Mouse (Mus musculus): ENCODE measurements around the gene Apobec3. TPM values are rescaled to one million over a fixed set of nuclear protein-coding genes. Genes with fewer than 3 reads are reported as not detected.

Gene Apobec3
- polyA plus RNA-seq, 2 experiments, result 12.0 to 18.0 TPM

- WGBS, result 70% methylated on average over 5 of the region's 5 CpGs
- Histone ChIP-seq H3K9ac (ENCODE audit: low read depth, low read length, severe bottlenecking) (no peak overlapping the region), H3K27me3 (ENCODE audit: control insufficient read depth, insufficient read depth, low read length) (no peaks in the 10 kb centered on the region), H3K27ac (replicated peaks; ENCODE audit: low read depth, low read length) (no peak overlapping the region), H3K36me3 (ENCODE audit: control insufficient read depth, insufficient read depth, low read length) (no peaks in the 10 kb centered on the region), H3K4me3 (replicated peaks; ENCODE audit: low read length) (no peak overlapping the region), H3K9me3 (ENCODE audit: control insufficient read depth, low read length) (no peaks in the 10 kb centered on the region), H3K4me2 (replicated peaks; ENCODE audit: low read depth, low read length, severe bottlenecking) (no peak overlapping the region), H3K4me1 (ENCODE audit: control insufficient read depth, insufficient read depth, low read length) (no peaks in the 10 kb centered on the region)
- no peak for DNase-seq (ENCODE audit: low spot score)
- TF ChIP-seq POLR2A (IDR thresholded peaks at IDR 0.05; ENCODE audit: borderline replicate concordance, extremely low read depth, insufficient read depth, insufficient read length), result no peak
- no peak for ATAC-seq (ENCODE audit: low FRiP score, low read depth)
Measured at GRCm38 (mm10) chr15:79916150-79916549, 24.7 kb downstream of the Apobec3 start.

GRCm38 (mm10) chr15:79917111-79917720, 25.8 kb downstream of the Apobec3 start:
- TF ChIP-seq POLR2A (IDR thresholded peaks at IDR 0.05; ENCODE audit: borderline replicate concordance, extremely low read depth, insufficient read depth, insufficient read length), result no peak
- 91% methylated on average over 14 of the region's 14 CpGs for WGBS
- no peak overlapping the region for H3K27ac ChIP-seq (replicated peaks; ENCODE audit: low read depth, low read length)
- H3K9me3 ChIP-seq (ENCODE audit: control insufficient read depth, low read length), result no peaks in the 10 kb centered on the region
- no peak for DNase-seq (ENCODE audit: low spot score)
- H3K4me2 ChIP-seq (replicated peaks; ENCODE audit: low read depth, low read length, severe bottlenecking), result no peak overlapping the region
- ATAC-seq (ENCODE audit: low FRiP score, low read depth), result no peak
- no peaks in the 10 kb centered on the region for H3K4me1 ChIP-seq (ENCODE audit: control insufficient read depth, insufficient read depth, low read length)
- no peaks in the 10 kb centered on the region for H3K36me3 ChIP-seq (ENCODE audit: control insufficient read depth, insufficient read depth, low read length)
- H3K4me3 ChIP-seq (replicated peaks; ENCODE audit: low read length), result no peak overlapping the region
- H3K27me3 ChIP-seq (ENCODE audit: control insufficient read depth, insufficient read depth, low read length), result no peaks in the 10 kb centered on the region
- H3K9ac ChIP-seq (ENCODE audit: low read depth, low read length, severe bottlenecking), result no peak overlapping the region

- ATAC-seq (ENCODE audit: low FRiP score, low read depth) (no peak), DNase-seq (ENCODE audit: low spot score) (no peak)
- TF ChIP-seq POLR2A (IDR thresholded peaks at IDR 0.05; ENCODE audit: borderline replicate concordance, extremely low read depth, insufficient read depth, insufficient read length), result no peak
- Histone ChIP-seq H3K4me1 (ENCODE audit: control insufficient read depth, insufficient read depth, low read length) (no peaks in the 10 kb centered on the region), H3K4me2 (replicated peaks; ENCODE audit: low read depth, low read length, severe bottlenecking) (no peak overlapping the region), H3K9me3 (ENCODE audit: control insufficient read depth, low read length) (no peaks in the 10 kb centered on the region), H3K4me3 (replicated peaks; ENCODE audit: low read length) (no peak overlapping the region), H3K27me3 (ENCODE audit: control insufficient read depth, insufficient read depth, low read length) (no peaks in the 10 kb centered on the region), H3K36me3 (ENCODE audit: control insufficient read depth, insufficient read depth, low read length) (no peaks in the 10 kb centered on the region), H3K9ac (ENCODE audit: low read depth, low read length, severe bottlenecking) (no peak overlapping the region), H3K27ac (replicated peaks; ENCODE audit: low read depth, low read length) (no peak overlapping the region)
- WGBS, result 90% methylated on average over 16 of the region's 16 CpGs
Measured at GRCm38 (mm10) chr15:79918485-79918884, 27.0 kb downstream of the Apobec3 start.

- H3K4me2 ChIP-seq (replicated peaks; ENCODE audit: low read depth, low read length, severe bottlenecking), result no peak overlapping the region
- no peak overlapping the region for H3K27ac ChIP-seq (replicated peaks; ENCODE audit: low read depth, low read length)
- H3K9me3 ChIP-seq (ENCODE audit: control insufficient read depth, low read length), result no peaks in the 10 kb centered on the region
- DNase-seq (ENCODE audit: low spot score), result no peak
- no peaks in the 10 kb centered on the region for H3K27me3 ChIP-seq (ENCODE audit: control insufficient read depth, insufficient read depth, low read length)
- no peak for ATAC-seq (ENCODE audit: low FRiP score, low read depth)
- H3K4me1 ChIP-seq (ENCODE audit: control insufficient read depth, insufficient read depth, low read length), result no peaks in the 10 kb centered on the region
- no peak overlapping the region for H3K9ac ChIP-seq (ENCODE audit: low read depth, low read length, severe bottlenecking)
- H3K36me3 ChIP-seq (ENCODE audit: control insufficient read depth, insufficient read depth, low read length), result no peaks in the 10 kb centered on the region
- 71% methylated on average over 2 of the region's 2 CpGs for WGBS
- TF ChIP-seq POLR2A (IDR thresholded peaks at IDR 0.05; ENCODE audit: borderline replicate concordance, extremely low read depth, insufficient read depth, insufficient read length), result no peak
- H3K4me3 ChIP-seq (replicated peaks; ENCODE audit: low read length), result no peak overlapping the region
Measured at GRCm38 (mm10) chr15:79919787-79920186, 28.3 kb downstream of the Apobec3 start.

- 0 out of 2 replicates have a peak, but pooled peaks cover 2% of the 10 kb centered on the region for H3K27me3 ChIP-seq (ENCODE audit: control insufficient read depth, insufficient read depth, low read length)
- 78% methylated on average over 10 of the region's 11 CpGs for WGBS
- no peaks in the 10 kb centered on the region for H3K36me3 ChIP-seq (ENCODE audit: control insufficient read depth, insufficient read depth, low read length)
- DNase-seq (ENCODE audit: low spot score) (no peak), ATAC-seq (ENCODE audit: low FRiP score, low read depth) (no peak)
- H3K9me3 ChIP-seq (ENCODE audit: control insufficient read depth, low read length), result no peaks in the 10 kb centered on the region
- H3K4me2 ChIP-seq (replicated peaks; ENCODE audit: low read depth, low read length, severe bottlenecking), result peak overlapping the region; percentile 61
- peak overlapping the region; percentile 61 for H3K9ac ChIP-seq (ENCODE audit: low read depth, low read length, severe bottlenecking)
- peak overlapping the region; percentile 50 for H3K4me3 ChIP-seq (replicated peaks; ENCODE audit: low read length)
- no peak for TF ChIP-seq POLR2A (IDR thresholded peaks at IDR 0.05; ENCODE audit: borderline replicate concordance, extremely low read depth, insufficient read depth, insufficient read length)
- no peak overlapping the region for H3K27ac ChIP-seq (replicated peaks; ENCODE audit: low read depth, low read length)
- H3K4me1 ChIP-seq (ENCODE audit: control insufficient read depth, insufficient read depth, low read length), result peaks cover 6% of the 10 kb centered on the region
Measured at GRCm38 (mm10) chr15:79926856-79927416, 35.5 kb downstream of the Apobec3 start.
